Mouse (Mus musculus): ENCODE measurements around the gene Psmc3. TPM values are rescaled to one million over a fixed set of nuclear protein-coding genes. Genes with fewer than 3 reads are reported as not detected.

Gene Psmc3
- polyA plus RNA-seq, 1 experiment from 2014 or later, result 324 TPM

- Histone ChIP-seq H3K4me1 (replicated peaks; ENCODE audit: control insufficient read depth, insufficient read depth, low read length) (peaks cover 14% of the 10 kb centered on the region), H3K9ac (ENCODE audit: low read depth, low read length) (peak overlapping the region; percentile 79), H3K4me2 (peak overlapping the region; percentile 81), H3K9me3 (ENCODE audit: control insufficient read depth, low read length) (no peaks in the 10 kb centered on the region), H3K27ac (ENCODE audit: low read depth, low read length) (peak overlapping the region; percentile 80; the same call in 1 of the 2 replicates), H3K36me3 (ENCODE audit: control insufficient read depth, insufficient read depth, low read length) (no peaks in the 10 kb centered on the region), H3K27me3 (replicated peaks; ENCODE audit: control insufficient read depth, insufficient read depth, low read length) (no peaks in the 10 kb centered on the region), H3K4me3 (ENCODE audit: low read depth, low read length) (peak overlapping the region; percentile 60)
- WGBS, result 10% methylated on average over 14 of the region's 14 CpGs
- ATAC-seq (replicated peaks; ENCODE audit: low FRiP score) (peak; percentile 4; the same call in 1 of the 2 replicates), DNase-seq (ENCODE audit: low spot score) (no peak)
Observed at GRCm38 (mm10) chr2:91069306-91070000, 15.6 kb downstream of the Psmc3 start.

DNA sequence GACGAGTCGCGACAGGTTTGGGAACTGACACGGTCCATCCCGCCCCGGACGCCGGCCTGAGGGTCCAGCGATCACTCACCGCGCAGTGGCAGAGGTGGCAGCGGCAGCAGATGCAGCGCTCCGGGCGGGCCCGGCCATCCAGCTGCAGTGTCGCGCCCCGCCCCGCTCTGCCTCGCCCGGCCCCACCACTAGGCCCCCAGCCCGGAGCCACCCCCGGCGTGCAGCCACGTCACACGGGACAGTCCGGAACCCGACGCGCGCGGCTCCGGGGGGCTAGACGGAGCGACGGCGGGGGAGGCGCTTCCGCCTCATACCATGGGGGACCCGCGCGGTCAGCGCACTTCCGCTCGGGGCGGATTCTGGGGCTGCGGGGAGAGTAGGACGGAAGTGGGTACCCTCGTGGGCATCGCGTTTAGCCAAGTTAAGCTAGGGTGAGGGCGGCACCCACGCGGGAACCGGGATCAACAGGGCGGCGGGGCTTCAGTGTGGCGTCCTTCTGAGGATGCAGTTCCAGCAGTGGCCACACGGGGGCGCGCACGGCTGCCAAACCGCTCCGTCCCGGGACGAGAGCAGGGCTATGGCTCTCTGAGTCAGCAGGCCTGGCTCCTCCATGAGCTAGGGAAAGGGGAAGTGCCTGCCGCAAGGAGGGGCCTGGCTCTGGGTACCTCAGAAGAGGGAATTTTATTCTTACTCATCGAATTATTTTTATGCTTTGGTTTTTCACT is 16.4 kb downstream of the Psmc3 start, which contains the start of gene Slc39a13:
Gene Slc39a13 (minus strand): TSS at position 342 of the 725 bp plus-strand sequence.
- Histone ChIP-seq H3K36me3 (ENCODE audit: control insufficient read depth, insufficient read depth, low read length) (no peaks in the 10 kb centered on the region), H3K27me3 (replicated peaks; ENCODE audit: control insufficient read depth, insufficient read depth, low read length) (no peaks in the 10 kb centered on the region), H3K9me3 (ENCODE audit: control insufficient read depth, low read length) (no peaks in the 10 kb centered on the region), H3K9ac (ENCODE audit: low read depth, low read length) (peak within 1 kb of the TSS; percentile 79), H3K4me2 (peak within 1 kb of the TSS; percentile 81), H3K27ac (ENCODE audit: low read depth, low read length) (peak within 1 kb of the TSS; percentile 80), H3K4me3 (ENCODE audit: low read depth, low read length) (peak within 1 kb of the TSS; percentile 60), H3K4me1 (replicated peaks; ENCODE audit: control insufficient read depth, insufficient read depth, low read length) (peaks cover 14% of the 10 kb centered on the region)
- ATAC-seq (replicated peaks; ENCODE audit: low FRiP score) (peak; percentile 96), DNase-seq (ENCODE audit: low spot score) (peak; percentile 99)
- under 1% methylated on average over 67 of the region's 69 CpGs for WGBS

DNA sequence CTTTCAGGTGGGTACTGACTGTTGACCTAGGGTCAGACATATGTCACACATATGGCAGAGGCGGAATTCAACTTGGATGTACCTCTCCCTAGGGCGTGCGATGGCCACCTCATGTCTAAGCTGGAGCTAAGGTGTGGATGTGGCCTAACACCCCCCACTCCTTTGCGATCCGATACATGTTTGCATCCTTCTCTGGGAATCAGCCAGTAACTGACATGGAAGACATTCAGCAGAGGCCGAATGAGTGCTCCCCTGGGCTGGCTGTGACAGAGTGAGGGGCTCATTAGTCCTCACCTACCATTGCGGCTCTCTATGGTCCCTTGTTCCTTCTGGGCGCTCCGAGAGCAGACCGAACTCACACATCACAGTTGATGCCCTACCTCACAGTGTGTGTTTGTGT is 17.2 kb downstream of the Psmc3 start:
- Histone ChIP-seq H3K36me3 (ENCODE audit: control insufficient read depth, insufficient read depth, low read length) (no peaks in the 10 kb centered on the region), H3K27me3 (replicated peaks; ENCODE audit: control insufficient read depth, insufficient read depth, low read length) (no peaks in the 10 kb centered on the region), H3K4me2 (peak overlapping the region; percentile 81), H3K9me3 (ENCODE audit: control insufficient read depth, low read length) (no peaks in the 10 kb centered on the region), H3K9ac (ENCODE audit: low read depth, low read length) (peak overlapping the region; percentile 79), H3K4me1 (replicated peaks; ENCODE audit: control insufficient read depth, insufficient read depth, low read length) (peaks cover 14% of the 10 kb centered on the region), H3K4me3 (ENCODE audit: low read depth, low read length) (peak overlapping the region; percentile 60), H3K27ac (ENCODE audit: low read depth, low read length) (peak overlapping the region; percentile 80)
- no peak for DNase-seq (ENCODE audit: low spot score)
- no peak for ATAC-seq (replicated peaks; ENCODE audit: low FRiP score)
- 84% methylated on average over 10 of the region's 10 CpGs for WGBS

GRCm38 (mm10) chr2:91072092-91072491 is 18.3 kb downstream of the Psmc3 start:
- Histone ChIP-seq H3K36me3 (ENCODE audit: control insufficient read depth, insufficient read depth, low read length) (no peaks in the 10 kb centered on the region), H3K27ac (ENCODE audit: low read depth, low read length) (no peak overlapping the region), H3K4me3 (ENCODE audit: low read depth, low read length) (no peak overlapping the region), H3K4me2 (no peak overlapping the region), H3K9me3 (ENCODE audit: control insufficient read depth, low read length) (no peaks in the 10 kb centered on the region), H3K27me3 (replicated peaks; ENCODE audit: control insufficient read depth, insufficient read depth, low read length) (no peaks in the 10 kb centered on the region), H3K4me1 (replicated peaks; ENCODE audit: control insufficient read depth, insufficient read depth, low read length) (peaks cover 14% of the 10 kb centered on the region), H3K9ac (ENCODE audit: low read depth, low read length) (no peak overlapping the region)
- WGBS, result 40% methylated on average over 1 of the region's 1 CpGs
- ATAC-seq (replicated peaks; ENCODE audit: low FRiP score) (no peak), DNase-seq (ENCODE audit: low spot score) (no peak)

- Histone ChIP-seq H3K4me2 (peak overlapping the region; percentile 91), H3K9ac (ENCODE audit: low read depth, low read length) (peak overlapping the region; percentile 61), H3K4me1 (replicated peaks; ENCODE audit: control insufficient read depth, insufficient read depth, low read length) (peaks cover 11% of the 10 kb centered on the region), H3K4me3 (ENCODE audit: low read depth, low read length) (peak overlapping the region; percentile 59), H3K9me3 (ENCODE audit: control insufficient read depth, low read length) (no peaks in the 10 kb centered on the region), H3K27me3 (replicated peaks; ENCODE audit: control insufficient read depth, insufficient read depth, low read length) (no peaks in the 10 kb centered on the region), H3K36me3 (ENCODE audit: control insufficient read depth, insufficient read depth, low read length) (no peaks in the 10 kb centered on the region), H3K27ac (ENCODE audit: low read depth, low read length) (no peak overlapping the region)
- DNase-seq (ENCODE audit: low spot score) (no peak), ATAC-seq (replicated peaks; ENCODE audit: low FRiP score) (no peak)
- WGBS, result 35% methylated on average over 12 of the region's 12 CpGs
Observed at GRCm38 (mm10) chr2:91077957-91078313, 24.1 kb downstream of the Psmc3 start.

DNA sequence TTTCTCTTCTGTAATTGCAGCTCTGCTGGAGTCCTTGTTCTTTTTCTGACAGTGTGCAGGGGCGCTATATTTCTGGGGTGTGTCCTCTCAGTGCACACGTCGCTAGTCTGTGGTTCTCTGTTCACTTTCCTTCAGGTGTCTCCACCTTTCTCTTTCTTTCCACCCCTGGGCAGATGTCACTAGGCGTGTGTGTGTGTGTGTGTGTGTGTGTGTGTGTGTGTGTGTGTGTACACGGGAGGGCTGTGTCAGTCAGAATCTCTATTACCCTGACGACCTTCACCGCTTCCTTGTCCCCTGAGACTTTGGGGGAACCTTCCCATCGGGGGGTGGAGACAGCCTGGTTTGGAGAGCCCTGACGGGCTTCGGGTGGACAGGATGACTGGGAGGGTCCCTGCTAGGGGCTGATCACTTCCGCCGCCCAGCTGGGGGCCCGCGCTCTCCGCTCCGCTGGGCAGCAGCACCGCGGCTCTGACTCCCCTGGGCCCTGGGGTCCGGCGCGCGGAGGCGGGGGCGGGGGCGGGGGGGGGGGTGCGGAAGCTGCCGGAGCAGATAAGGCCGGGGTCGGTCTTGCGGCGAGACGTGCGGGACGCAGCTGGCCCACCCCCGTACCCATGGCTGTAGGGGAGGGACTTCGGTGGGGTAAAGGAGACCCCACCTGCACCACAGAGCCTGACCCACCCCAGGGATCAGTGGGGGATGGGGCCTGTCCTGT is 24.7 kb downstream of the Psmc3 start:
- ATAC-seq (replicated peaks; ENCODE audit: low FRiP score), result peak; percentile 24
- Histone ChIP-seq H3K4me2 (peak overlapping the region; percentile 91), H3K36me3 (ENCODE audit: control insufficient read depth, insufficient read depth, low read length) (no peaks in the 10 kb centered on the region), H3K4me3 (ENCODE audit: low read depth, low read length) (peak overlapping the region; percentile 59), H3K27ac (ENCODE audit: low read depth, low read length) (peak overlapping the region; percentile 59), H3K9ac (ENCODE audit: low read depth, low read length) (peak overlapping the region; percentile 61), H3K9me3 (ENCODE audit: control insufficient read depth, low read length) (no peaks in the 10 kb centered on the region), H3K4me1 (replicated peaks; ENCODE audit: control insufficient read depth, insufficient read depth, low read length) (peaks cover 13% of the 10 kb centered on the region), H3K27me3 (replicated peaks; ENCODE audit: control insufficient read depth, insufficient read depth, low read length) (no peaks in the 10 kb centered on the region)
- DNase-seq (ENCODE audit: low spot score), result no peak
- WGBS, result under 1% methylated on average over 27 of the region's 36 CpGs

GRCm38 (mm10) chr2:91079026-91079384 is 25.2 kb downstream of the Psmc3 start:
- no peaks in the 10 kb centered on the region for H3K36me3 ChIP-seq (ENCODE audit: control insufficient read depth, insufficient read depth, low read length)
- H3K27me3 ChIP-seq (replicated peaks; ENCODE audit: control insufficient read depth, insufficient read depth, low read length), result no peaks in the 10 kb centered on the region
- H3K4me2 ChIP-seq, result peak overlapping the region; percentile 91
- H3K9me3 ChIP-seq (ENCODE audit: control insufficient read depth, low read length), result no peaks in the 10 kb centered on the region
- WGBS, result 22% methylated on average over 5 of the region's 5 CpGs
- H3K4me1 ChIP-seq (replicated peaks; ENCODE audit: control insufficient read depth, insufficient read depth, low read length), result peaks cover 13% of the 10 kb centered on the region
- H3K27ac ChIP-seq (ENCODE audit: low read depth, low read length), result peak overlapping the region; percentile 59
- DNase-seq (ENCODE audit: low spot score) (no peak), ATAC-seq (replicated peaks; ENCODE audit: low FRiP score) (no peak)
- peak overlapping the region; percentile 59 for H3K4me3 ChIP-seq (ENCODE audit: low read depth, low read length)
- peak overlapping the region; percentile 61 for H3K9ac ChIP-seq (ENCODE audit: low read depth, low read length)

- Histone ChIP-seq H3K27me3 (replicated peaks; ENCODE audit: control insufficient read depth, insufficient read depth, low read length) (no peaks in the 10 kb centered on the region), H3K4me1 (replicated peaks; ENCODE audit: control insufficient read depth, insufficient read depth, low read length) (peaks cover 13% of the 10 kb centered on the region), H3K9me3 (ENCODE audit: control insufficient read depth, low read length) (no peaks in the 10 kb centered on the region), H3K9ac (ENCODE audit: low read depth, low read length) (no peak overlapping the region), H3K36me3 (ENCODE audit: control insufficient read depth, insufficient read depth, low read length) (no peaks in the 10 kb centered on the region), H3K27ac (ENCODE audit: low read depth, low read length) (no peak overlapping the region), H3K4me2 (no peak overlapping the region), H3K4me3 (ENCODE audit: low read depth, low read length) (no peak overlapping the region)
- WGBS, result 66% methylated on average over 8 of the region's 8 CpGs
- DNase-seq (ENCODE audit: low spot score) (no peak), ATAC-seq (replicated peaks; ENCODE audit: low FRiP score) (no peak)
Observed at GRCm38 (mm10) chr2:91080784-91081513, 27.1 kb downstream of the Psmc3 start.

Data from liver, embryonic 11.5 days (tissue).